ENCODE assay signal across 17 mouse cellular contexts in the genomic region with DNA sequence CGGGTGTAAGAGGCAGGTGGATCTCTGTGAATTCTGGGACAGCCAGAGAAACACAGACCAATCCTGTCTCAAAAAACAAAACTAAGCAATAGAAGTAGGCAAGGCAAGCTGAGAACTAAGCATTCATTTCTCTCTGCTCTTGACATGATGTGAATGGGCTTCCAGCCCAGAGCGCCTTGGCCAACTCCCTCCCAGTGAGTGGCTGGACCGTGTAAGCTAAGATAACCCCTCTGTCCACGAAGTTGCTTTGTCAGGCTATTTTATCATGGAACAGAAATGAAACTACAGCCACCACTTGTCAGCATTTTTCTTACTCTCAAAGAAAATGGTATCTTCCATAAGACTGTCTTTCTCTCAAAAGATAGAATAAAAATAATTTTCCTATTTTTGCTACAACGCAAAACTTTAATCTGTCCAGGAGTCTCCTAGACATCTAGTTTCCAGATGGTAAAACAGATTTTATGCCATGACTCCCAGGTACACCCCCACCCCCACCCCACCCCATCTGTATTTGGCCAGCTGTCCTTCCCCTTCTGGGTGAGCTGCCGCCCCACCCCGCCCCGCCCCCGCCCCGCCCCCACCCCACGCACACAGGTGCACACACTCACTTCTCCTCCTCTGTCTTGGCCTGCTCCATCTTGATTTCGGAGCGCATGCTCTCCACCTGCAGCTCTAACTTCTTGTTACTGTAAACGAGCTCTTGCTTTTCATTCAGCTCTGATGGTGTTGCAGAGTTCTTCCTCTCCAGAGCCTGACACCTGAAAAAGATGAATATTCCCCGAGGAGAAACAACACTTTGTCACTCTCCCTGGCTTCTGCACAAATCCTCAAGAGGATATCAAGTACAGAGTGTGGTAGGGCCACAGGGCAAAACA. TPM values are rescaled to one million over a fixed set of nuclear protein-coding genes. Genes with fewer than 3 reads are reported as not detected.
DNase-seq lines count a peak whose midpoint lies in the region; ATAC-seq and TF ChIP-seq lines count a peak whose summit lies in the region.
"Had no signal": no experiment of that assay in that cellular context is flagged by ENCODE, and none has a peak within 500 bp of the region (broad histone marks: within the 10 kb centered on the region; RNA-seq: fewer than 3 reads in every experiment).

No protein-coding gene starts in this region.

- H3K4me1 ChIP-seq in heart, embryonic 12.5 days (replicated peaks): peaks cover 5% of the 10 kb centered on the region; the same call in 1 of the 2 replicates
- H3K4me1 ChIP-seq in heart, embryonic 11.5 days (ENCODE audit: control insufficient read depth, insufficient read depth, low read length): no peaks in the 10 kb centered on the region
- H3K4me1 ChIP-seq in liver, embryonic 14.5 days (replicated peaks; ENCODE audit: control insufficient read depth in 2 of 2, insufficient read depth in 2 of 2, low read length in 1 of 2): peaks cover 7 to 10% of the 10 kb centered on the region in 2 experiments
- 0 out of 2 replicates have a peak, but pooled peaks cover 2% of the 10 kb centered on the region for H3K4me1 ChIP-seq in hindbrain, embryonic 11.5 days (replicated peaks; ENCODE audit: control insufficient read depth, insufficient read depth, low read length)

- ATAC-seq in heart, embryonic 12.5 days (ENCODE audit: insufficient number of reproducible peaks, low FRiP score): peak; percentile 61; the same call in 1 of the 2 replicates
- no peak for ATAC-seq in heart, embryonic 11.5 days (replicated peaks; ENCODE audit: insufficient number of reproducible peaks, low FRiP score, low TSS enrichment)
- ATAC-seq in erythroid progenitor cell, adult 5-6 weeks (replicated peaks; ENCODE audit: low FRiP score, poor library complexity, severe bottlenecking): peak; percentile 82
- peak; percentile 63 for ATAC-seq in liver, embryonic 14.5 days (ENCODE audit: insufficient read depth)
- ATAC-seq in hindbrain, embryonic 11.5 days (ENCODE audit: low FRiP score): no peak
- ATAC-seq: forebrain, embryonic 15.5 days had no signal

- peak; percentile 81 for DNase-seq in A20 (ENCODE audit: low read depth, low spot score)
- no peak for DNase-seq in liver, embryonic 14.5 days (ENCODE audit: low read depth in 3 of 3, low spot score in 3 of 3)
- no peak for DNase-seq in testis, postnatal 14 days (ENCODE audit: low spot score)
- DNase-seq in layer of hippocampus, adult 9-10 months (ENCODE audit: low spot score): no peak
- DNase-seq in hindbrain, embryonic 11.5 days (ENCODE audit: low spot score): no peak
- DNase-seq: adrenal gland, postnatal 25 days; cerebellum, adult 11-12 months; kidney, adult 8-10 months had no signal

- no peak overlapping the region for H3K4me2 ChIP-seq in heart, embryonic 12.5 days
- no peak overlapping the region for H3K4me2 ChIP-seq in heart, embryonic 11.5 days
- H3K4me2 ChIP-seq in liver, embryonic 14.5 days (ENCODE audit: low read depth): no peak overlapping the region
- no peak overlapping the region for H3K4me2 ChIP-seq in hindbrain, embryonic 11.5 days (replicated peaks; ENCODE audit: low read depth, low read length)
- H3K4me2 ChIP-seq: forebrain, embryonic 15.5 days; heart, embryonic 15.5 days had no signal

- H3K9ac ChIP-seq in heart, embryonic 12.5 days: no peak overlapping the region
- H3K9ac ChIP-seq in heart, embryonic 11.5 days (ENCODE audit: low read depth, low read length): no peak overlapping the region
- no peak overlapping the region for H3K9ac ChIP-seq in liver, embryonic 14.5 days (replicated peaks)
- no peak overlapping the region for H3K9ac ChIP-seq in hindbrain, embryonic 11.5 days (ENCODE audit: low read depth, low read length)
- H3K9ac ChIP-seq: forebrain, embryonic 15.5 days; heart, embryonic 15.5 days had no signal

- no peak overlapping the region for H3K27ac ChIP-seq in heart, embryonic 12.5 days (ENCODE audit: poor library complexity, severe bottlenecking)
- H3K27ac ChIP-seq in heart, embryonic 11.5 days (ENCODE audit: low read depth, low read length): no peak overlapping the region
- H3K27ac ChIP-seq in liver, embryonic 14.5 days: no peak overlapping the region
- no peak overlapping the region for H3K27ac ChIP-seq in hindbrain, embryonic 11.5 days (ENCODE audit: low read depth, low read length)
- H3K27ac ChIP-seq: forebrain, embryonic 15.5 days; heart, embryonic 15.5 days; left cerebral cortex, adult 2 months; macrophage had no signal

- H3K27me3 ChIP-seq in heart, embryonic 12.5 days (replicated peaks): no peaks in the 10 kb centered on the region
- H3K27me3 ChIP-seq in heart, embryonic 11.5 days (ENCODE audit: control insufficient read depth, insufficient read depth, low read length): no peaks in the 10 kb centered on the region
- H3K27me3 ChIP-seq in liver, embryonic 14.5 days (ENCODE audit: control insufficient read depth, insufficient read depth, low read length): no peaks in the 10 kb centered on the region
- H3K27me3 ChIP-seq in hindbrain, embryonic 11.5 days (ENCODE audit: control insufficient read depth, insufficient read depth, low read length): no peaks in the 10 kb centered on the region
- H3K27me3 ChIP-seq: CH12.LX; forebrain, embryonic 15.5 days; heart, embryonic 15.5 days had no signal

- no peaks in the 10 kb centered on the region for H3K9me3 ChIP-seq in heart, embryonic 12.5 days (replicated peaks)
- no peaks in the 10 kb centered on the region for H3K9me3 ChIP-seq in heart, embryonic 11.5 days (replicated peaks; ENCODE audit: control insufficient read depth, low read length)
- no peaks in the 10 kb centered on the region for H3K9me3 ChIP-seq in liver, embryonic 14.5 days (ENCODE audit: control insufficient read depth, low read length)
- no peaks in the 10 kb centered on the region for H3K9me3 ChIP-seq in hindbrain, embryonic 11.5 days (ENCODE audit: control insufficient read depth, low read length)
- H3K9me3 ChIP-seq: forebrain, embryonic 15.5 days; heart, embryonic 15.5 days had no signal

- peaks cover 8% of the 10 kb centered on the region; the same call in 1 of the 2 replicates for H3K36me3 ChIP-seq in heart, embryonic 12.5 days
- H3K36me3 ChIP-seq in heart, embryonic 11.5 days (ENCODE audit: control insufficient read depth, insufficient read depth, low read length): no peaks in the 10 kb centered on the region
- H3K36me3 ChIP-seq in liver, embryonic 14.5 days (replicated peaks; ENCODE audit: control insufficient read depth, insufficient read depth, low read depth): peaks cover 22% of the 10 kb centered on the region
- no peaks in the 10 kb centered on the region for H3K36me3 ChIP-seq in hindbrain, embryonic 11.5 days (ENCODE audit: control insufficient read depth, insufficient read depth, low read length)
- H3K36me3 ChIP-seq: forebrain, embryonic 15.5 days; heart, embryonic 15.5 days had no signal

- no peak for TF ChIP-seq EP300 in liver, embryonic 14.5 days (IDR thresholded peaks at IDR 0.05; ENCODE audit: low read depth)

- no peak for TF ChIP-seq CTCF in liver, embryonic 14.5 days (IDR thresholded peaks at IDR 0.05; ENCODE audit: low read depth)

- no peak overlapping the region for H3K4me3 ChIP-seq in heart, embryonic 12.5 days
- no peak overlapping the region for H3K4me3 ChIP-seq in heart, embryonic 11.5 days (ENCODE audit: low read depth, low read length)
- no peak overlapping the region for H3K4me3 ChIP-seq in liver, embryonic 14.5 days (ENCODE audit: insufficient read depth in 1 of 2, low read depth in 2 of 2, low read length in 2 of 2)
- no peak overlapping the region for H3K4me3 ChIP-seq in hindbrain, embryonic 11.5 days (ENCODE audit: low read depth, low read length)
- H3K4me3 ChIP-seq: forebrain, embryonic 15.5 days; heart, embryonic 15.5 days; left cerebral cortex, adult 2 months; myocyte had no signal

- WGBS in heart, embryonic 12.5 days: 68% methylated on average over 15 of the region's 15 CpGs
- WGBS in heart, embryonic 11.5 days (ENCODE audit: insufficient replicate concordance): 59% methylated on average over 15 of the region's 15 CpGs
- WGBS in liver, embryonic 14.5 days (ENCODE audit: insufficient replicate concordance): 34% methylated on average over 15 of the region's 15 CpGs
- 74% methylated on average over 15 of the region's 15 CpGs for WGBS in hindbrain, embryonic 11.5 days

RNA-seq across cellular contexts. Expression of gene Mcm10, which starts 21.2 kb away (rescaled TPM):
- polyA plus RNA-seq in heart, embryonic 12.5 days (2016; fragmentation: Nextera tagmentation; extraction: Ambion mirVana): 23.8 and 24.2 TPM in 2 replicates
- polyA plus RNA-seq in heart, embryonic 11.5 days (2014; fragmentation: Nextera tagmentation; extraction: Ambion mirVana): 21.4 and 23.2 TPM in 2 replicates
- total RNA-seq in erythroid progenitor cell, adult 5-6 weeks (2015; ENCODE audit: low replicate concordance): 54.1 and 134 TPM in 2 replicates
- 76.9 and 109 TPM in 2 replicates for total RNA-seq in erythroid progenitor cell, adult 5-6 weeks (2017; ENCODE audit: low replicate concordance)
- 24.6 and 32.3 TPM in 2 replicates for polyA plus RNA-seq in liver, embryonic 14.5 days (2012; rRNA removed)
- 35.2 and 37.2 TPM in 2 replicates for polyA plus RNA-seq in liver, embryonic 14.5 days (2014; fragmentation: Nextera tagmentation; extraction: Ambion mirVana)
- polyA plus RNA-seq in hindbrain, embryonic 11.5 days (2014; fragmentation: Nextera tagmentation; extraction: Ambion mirVana): 34.4 and 44.0 TPM in 2 replicates

RNA-seq across cellular contexts. Expression of gene Optn, which starts 30.1 kb away (rescaled TPM):
- 17.1 and 17.5 TPM in 2 replicates for polyA plus RNA-seq in heart, embryonic 12.5 days (2016; fragmentation: Nextera tagmentation; extraction: Ambion mirVana)
- polyA plus RNA-seq in heart, embryonic 11.5 days (2014; fragmentation: Nextera tagmentation; extraction: Ambion mirVana): 13.6 and 14.3 TPM in 2 replicates
- total RNA-seq in erythroid progenitor cell, adult 5-6 weeks (2015; ENCODE audit: low replicate concordance): 112 and 113 TPM in 2 replicates
- 325 and 377 TPM in 2 replicates for total RNA-seq in erythroid progenitor cell, adult 5-6 weeks (2017; ENCODE audit: low replicate concordance)
- polyA plus RNA-seq in liver, embryonic 14.5 days (2012; rRNA removed): 3.5 and 6.4 TPM in 2 replicates
- 15.3 and 15.6 TPM in 2 replicates for polyA plus RNA-seq in liver, embryonic 14.5 days (2014; fragmentation: Nextera tagmentation; extraction: Ambion mirVana)
- polyA plus RNA-seq in hindbrain, embryonic 11.5 days (2014; fragmentation: Nextera tagmentation; extraction: Ambion mirVana): 5.1 and 6.6 TPM in 2 replicates

RNA-seq across cellular contexts. Expression of gene Ucma, which starts 57.9 kb away (rescaled TPM):
- not detected in 2 replicates for polyA plus RNA-seq in heart, embryonic 12.5 days (2016; fragmentation: Nextera tagmentation; extraction: Ambion mirVana)
- not detected in 2 replicates for polyA plus RNA-seq in heart, embryonic 11.5 days (2014; fragmentation: Nextera tagmentation; extraction: Ambion mirVana)
- total RNA-seq in erythroid progenitor cell, adult 5-6 weeks (2015; ENCODE audit: low replicate concordance): not detected in 2 replicates
- total RNA-seq in erythroid progenitor cell, adult 5-6 weeks (2017; ENCODE audit: low replicate concordance): not detected in 2 replicates
- polyA plus RNA-seq in liver, embryonic 14.5 days (2012; rRNA removed): not detected in 2 replicates
- polyA plus RNA-seq in liver, embryonic 14.5 days (2014; fragmentation: Nextera tagmentation; extraction: Ambion mirVana): not detected in 2 replicates
- polyA plus RNA-seq in hindbrain, embryonic 11.5 days (2014; fragmentation: Nextera tagmentation; extraction: Ambion mirVana): 0.38 TPM in 1 of 2 replicates, not detected in the other
- total RNA-seq: adrenal gland, postnatal 25 days; CH12.LX had no signal
- polyA plus RNA-seq: forebrain, embryonic 15.5 days; macrophage had no signal

Comparison
In these comparisons a context has a peak if more than half of its experiments do, and no peak if none do; other contexts are left out.
1. ATAC-seq: peak in heart, embryonic 12.5 days (single experiment), erythroid progenitor cell, adult 5-6 weeks (single experiment) and liver, embryonic 14.5 days (single experiment); none in heart, embryonic 11.5 days (single experiment) and hindbrain, embryonic 11.5 days (single experiment).